Mouse (Mus musculus): ENCODE data around the gene S100a11. TPM values are rescaled to one million over a fixed set of nuclear protein-coding genes. Genes with fewer than 3 reads are reported as not detected.
"Not testable (repeated sequence)": the region's sequence is repeated elsewhere in the genome, so short reads cannot be mapped to it uniquely, and the experiment has no call there.

The S100a11 gene
- total RNA-seq, 2 experiments from 2014 or later = 7.2 to 14.6 TPM

GRCm38 (mm10) chr3:93519856-93520329 lies 395 bp upstream of the S100a11 start:
- no peak for DNase-seq (ENCODE audit: low spot score in 2 of 2)

GRCm38 (mm10) chr3:93521462-93522057 lies 1.3 kb downstream of the S100a11 start:
- DNase-seq (ENCODE audit: low spot score in 2 of 2) = no peak

GRCm38 (mm10) chr3:93522611-93523010 lies 2.3 kb downstream of the S100a11 start:
- peak; percentile 63 to 75 for DNase-seq (ENCODE audit: low spot score in 2 of 2)

- DNase-seq (ENCODE audit: low spot score in 2 of 2) = no peak
Observed at GRCm38 (mm10) chr3:93527300-93527699, 7.0 kb downstream of the S100a11 start.

- no peak for DNase-seq (ENCODE audit: low spot score in 2 of 2)
Observed at GRCm38 (mm10) chr3:93528807-93529206, 8.5 kb downstream of the S100a11 start.

- DNase-seq (ENCODE audit: low spot score in 2 of 2) = no peak
Observed at GRCm38 (mm10) chr3:93537068-93537576, 16.8 kb downstream of the S100a11 start.

GRCm38 (mm10) chr3:93538486-93538885 lies 18.2 kb downstream of the S100a11 start:
- DNase-seq (ENCODE audit: low spot score in 2 of 2) = no peak

GRCm38 (mm10) chr3:93541501-93541900 lies 21.2 kb downstream of the S100a11 start:
- DNase-seq (ENCODE audit: low spot score in 2 of 2) = no peak

GRCm38 (mm10) chr3:93544170-93544569 lies 23.9 kb downstream of the S100a11 start:
- not testable (repeated sequence) for DNase-seq (ENCODE audit: low spot score in 2 of 2)

- DNase-seq (ENCODE audit: low spot score in 2 of 2) = peak; percentile 81 to 90
Observed at GRCm38 (mm10) chr3:93547099-93547648, 26.9 kb downstream of the S100a11 start.

- no peak for DNase-seq (ENCODE audit: low spot score in 2 of 2)
Observed at GRCm38 (mm10) chr3:93547749-93548540, 27.7 kb downstream of the S100a11 start.

- no peak for DNase-seq (ENCODE audit: low spot score in 2 of 2)
Observed at GRCm38 (mm10) chr3:93548541-93549266, 28.4 kb downstream of the S100a11 start.

- DNase-seq (ENCODE audit: low spot score in 2 of 2) = no peak
Observed at GRCm38 (mm10) chr3:93549986-93550385, 29.7 kb downstream of the S100a11 start.

- no peak for DNase-seq (ENCODE audit: low spot score in 2 of 2)
Observed at GRCm38 (mm10) chr3:93551950-93552901, 31.9 kb downstream of the S100a11 start.

- no peak for DNase-seq (ENCODE audit: low spot score in 2 of 2)
Observed at GRCm38 (mm10) chr3:93553311-93553710, 33.0 kb downstream of the S100a11 start.

- no peak for DNase-seq (ENCODE audit: low spot score in 2 of 2)
Observed at GRCm38 (mm10) chr3:93553765-93554378, 33.6 kb downstream of the S100a11 start.

- DNase-seq (ENCODE audit: low spot score in 2 of 2) = no peak
Observed at GRCm38 (mm10) chr3:93554379-93554980, 34.2 kb downstream of the S100a11 start.

- peak; percentile 30 to 50 for DNase-seq (ENCODE audit: low spot score in 2 of 2)
Observed at GRCm38 (mm10) chr3:93554981-93555877, 34.9 kb downstream of the S100a11 start, which contains the start of gene S100a10. Gene S100a10, plus strand, starts transcription at chr3:93555080.
